Mouse (Mus musculus): ENCODE measurements around the gene Hnrnpm. TPM values are rescaled to one million over a fixed set of nuclear protein-coding genes. Genes with fewer than 3 reads are reported as not detected.

Hnrnpm gene
- total RNA-seq, 2 experiments from 2014 or later, result 520 to 697 TPM

- ATAC-seq (replicated peaks; ENCODE audit: low FRiP score, poor library complexity, severe bottlenecking), result no peak
These were observed 79.4 kb downstream of the Hnrnpm start for GRCm38 (mm10) chr17:33607273-33607672.

DNA sequence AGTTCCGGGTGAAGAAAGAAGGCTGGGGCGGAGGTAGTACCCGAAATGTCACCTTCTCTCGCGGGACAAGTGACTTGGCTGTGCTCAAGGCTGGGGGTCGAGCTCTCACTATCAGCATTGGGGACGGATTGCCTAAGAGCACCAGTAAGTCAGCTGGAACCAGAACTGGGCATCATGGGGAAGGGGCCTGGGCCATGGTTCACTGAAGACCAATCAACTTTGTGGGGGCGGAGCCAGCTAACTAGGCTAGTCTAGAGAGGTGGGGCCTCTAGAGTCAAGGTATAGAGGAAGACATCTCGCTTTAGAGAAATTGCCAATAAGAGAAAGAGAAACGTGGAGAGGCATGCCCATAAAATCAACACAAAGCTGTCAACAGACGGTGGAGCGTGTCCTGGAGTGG lies 84.7 kb downstream of the Hnrnpm start:
- ATAC-seq (replicated peaks; ENCODE audit: low FRiP score, poor library complexity, severe bottlenecking), result no peak

GRCm38 (mm10) chr17:33600831-33601230 lies 85.8 kb downstream of the Hnrnpm start:
- ATAC-seq (replicated peaks; ENCODE audit: low FRiP score, poor library complexity, severe bottlenecking), result no peak

DNA sequence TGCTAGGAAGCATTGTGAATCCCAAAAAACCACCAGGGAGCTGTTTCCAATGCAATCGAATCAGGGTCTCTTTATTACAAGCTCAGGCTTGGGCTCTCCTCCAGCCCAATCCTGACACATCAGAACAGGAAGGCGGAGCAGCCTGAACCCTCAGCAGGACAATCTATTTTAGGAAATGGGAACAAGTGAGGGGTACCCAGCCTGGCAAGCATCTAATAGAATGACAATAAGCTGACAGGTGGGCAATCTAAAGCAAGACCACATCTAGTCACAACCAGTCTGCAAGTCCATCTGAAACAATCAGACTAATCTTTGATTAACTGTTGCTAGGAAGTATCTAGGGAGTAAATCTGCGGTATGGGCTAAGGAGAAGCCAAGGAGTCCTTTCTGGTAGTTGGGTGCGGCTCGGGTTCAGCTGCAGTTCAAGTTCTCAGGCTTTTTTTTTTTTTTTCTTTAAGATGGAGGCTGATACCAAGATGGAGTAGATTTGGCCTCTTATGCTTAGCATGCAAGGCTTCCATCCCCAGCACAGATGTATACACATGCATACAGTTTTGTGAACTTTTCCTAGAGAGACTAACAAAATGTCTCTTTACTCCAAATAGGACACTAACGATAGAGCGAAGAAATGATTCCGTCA lies 86.7 kb downstream of the Hnrnpm start:
- ATAC-seq (replicated peaks; ENCODE audit: low FRiP score, poor library complexity, severe bottlenecking), result no peak

DNA sequence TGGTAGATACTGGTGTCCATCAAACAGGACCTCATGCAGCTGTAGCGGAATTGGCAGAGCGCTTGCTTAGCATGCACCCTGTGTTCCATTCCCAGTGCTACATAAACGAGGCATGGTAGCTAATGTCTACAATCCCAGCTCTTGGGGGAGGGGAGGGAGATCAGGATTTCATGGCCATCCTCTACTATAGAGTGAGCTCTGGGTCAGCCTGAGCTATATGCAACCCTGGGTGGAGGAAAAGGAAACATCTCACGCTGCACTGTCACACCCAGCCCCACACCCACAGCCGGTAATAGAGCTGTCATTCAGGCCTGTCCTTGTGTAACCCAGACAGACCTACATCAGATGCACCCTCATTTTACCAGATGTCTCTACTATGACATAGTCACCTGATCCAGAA lies 88.2 kb downstream of the Hnrnpm start:
- no peak for ATAC-seq (replicated peaks; ENCODE audit: low FRiP score, poor library complexity, severe bottlenecking)

DNA sequence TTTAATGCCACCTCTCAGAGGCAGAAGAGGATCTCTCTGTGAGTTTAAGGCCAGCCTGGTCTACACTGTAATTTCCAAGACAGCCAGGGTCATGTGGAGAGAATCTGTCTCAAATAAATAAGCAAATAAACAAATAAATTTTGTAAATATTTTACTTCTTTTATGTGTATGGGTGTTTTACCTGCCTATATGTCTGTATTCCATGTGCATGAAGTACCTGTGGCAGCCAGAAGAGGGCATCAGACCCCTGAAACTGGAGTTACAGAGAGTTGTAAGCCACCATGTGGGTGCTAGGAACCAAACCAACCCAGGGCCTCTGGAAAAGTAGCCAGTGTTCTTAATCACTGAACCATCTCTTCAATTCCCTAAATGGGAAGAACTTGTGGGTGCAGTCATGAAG lies 89.4 kb downstream of the Hnrnpm start:
- no peak for ATAC-seq (replicated peaks; ENCODE audit: low FRiP score, poor library complexity, severe bottlenecking)

Other genes starting within 250 kb of the Hnrnpm start
- 8.8 and 9.4 TPM in 2 replicates for gene Adamts10, start 162.7 kb downstream of the Hnrnpm start, total RNA-seq (2015; ENCODE audit: low replicate concordance)
- 4.2 and 5.6 TPM in 2 replicates for gene Adamts10, start 162.7 kb downstream of the Hnrnpm start, total RNA-seq (2017; ENCODE audit: low replicate concordance)
- gene Myo1f, start 131.2 kb downstream of the Hnrnpm start, total RNA-seq (2015; ENCODE audit: low replicate concordance), result 20.2 and 36.5 TPM in 2 replicates
- 21.4 TPM in 2 replicates for gene Myo1f, start 131.2 kb downstream of the Hnrnpm start, total RNA-seq (2017; ENCODE audit: low replicate concordance)
- gene Zfp414, start 57.8 kb downstream of the Hnrnpm start, total RNA-seq (2015; ENCODE audit: low replicate concordance), result 31.4 and 36.5 TPM in 2 replicates
- gene Zfp414, start 57.8 kb downstream of the Hnrnpm start, total RNA-seq (2017; ENCODE audit: low replicate concordance), result 22.3 and 28.9 TPM in 2 replicates
- 5.4 and 7.6 TPM in 2 replicates for gene Pram1, start 48.8 kb downstream of the Hnrnpm start, total RNA-seq (2015; ENCODE audit: low replicate concordance)
- 5.4 and 12.7 TPM in 2 replicates for gene Pram1, start 48.8 kb downstream of the Hnrnpm start, total RNA-seq (2017; ENCODE audit: low replicate concordance)
- gene March2, start 31.8 kb upstream of the Hnrnpm start, total RNA-seq (2015; ENCODE audit: low replicate concordance), result 409 and 494 TPM in 2 replicates
- gene March2, start 31.8 kb upstream of the Hnrnpm start, total RNA-seq (2017; ENCODE audit: low replicate concordance), result 312 and 414 TPM in 2 replicates
- 59.1 and 87.6 TPM in 2 replicates for gene Rab11b, start 73.7 kb upstream of the Hnrnpm start, total RNA-seq (2015; ENCODE audit: low replicate concordance)
- 42.6 and 46.8 TPM in 2 replicates for gene Rab11b, start 73.7 kb upstream of the Hnrnpm start, total RNA-seq (2017; ENCODE audit: low replicate concordance)
- gene Angptl4, start 95.0 kb upstream of the Hnrnpm start, total RNA-seq (2015; ENCODE audit: low replicate concordance), result 0.36 and 0.84 TPM in 2 replicates
- gene Angptl4, start 95.0 kb upstream of the Hnrnpm start, total RNA-seq (2017; ENCODE audit: low replicate concordance), result 0.77 TPM in 1 of 2 replicates, not detected in the other
- gene Kank3, start 123.7 kb upstream of the Hnrnpm start, total RNA-seq (2015; ENCODE audit: low replicate concordance), result 5.0 TPM in 1 of 2 replicates, not detected in the other
- gene Kank3, start 123.7 kb upstream of the Hnrnpm start, total RNA-seq (2017; ENCODE audit: low replicate concordance), result 2.7 TPM in 1 of 2 replicates, not detected in the other
- 383 and 392 TPM in 2 replicates for gene Rps28, start 137.7 kb upstream of the Hnrnpm start, total RNA-seq (2015; ENCODE audit: low replicate concordance)
- 429 and 508 TPM in 2 replicates for gene Rps28, start 137.7 kb upstream of the Hnrnpm start, total RNA-seq (2017; ENCODE audit: low replicate concordance)
- gene Ndufa7, start 137.7 kb upstream of the Hnrnpm start, total RNA-seq (2015; ENCODE audit: low replicate concordance), result 95.5 and 109 TPM in 2 replicates
- 42.4 and 46.1 TPM in 2 replicates for gene Ndufa7, start 137.7 kb upstream of the Hnrnpm start, total RNA-seq (2017; ENCODE audit: low replicate concordance)
- gene Cd320, start 156.2 kb upstream of the Hnrnpm start, total RNA-seq (2015; ENCODE audit: low replicate concordance), result 2.9 TPM in 1 of 2 replicates, not detected in the other
- 0.39 TPM in 1 of 2 replicates, not detected in the other for gene Cd320, start 156.2 kb upstream of the Hnrnpm start, total RNA-seq (2017; ENCODE audit: low replicate concordance)
- not detected in 2 replicates for gene Gm7029, start 187.0 kb upstream of the Hnrnpm start, total RNA-seq (2015; ENCODE audit: low replicate concordance)
- not detected in 2 replicates for gene Gm7029, start 187.0 kb upstream of the Hnrnpm start, total RNA-seq (2017; ENCODE audit: low replicate concordance)
- gene Kifc1, start 203.8 kb upstream of the Hnrnpm start, total RNA-seq (2015; ENCODE audit: low replicate concordance), result 89.3 and 150 TPM in 2 replicates
- gene Kifc1, start 203.8 kb upstream of the Hnrnpm start, total RNA-seq (2017; ENCODE audit: low replicate concordance), result 479 and 506 TPM in 2 replicates
- gene Platr17, start 218.3 kb upstream of the Hnrnpm start, total RNA-seq (2015; ENCODE audit: low replicate concordance), result not detected in 2 replicates
- not detected in 2 replicates for gene Platr17, start 218.3 kb upstream of the Hnrnpm start, total RNA-seq (2017; ENCODE audit: low replicate concordance)
- 18.0 and 23.9 TPM in 2 replicates for gene Daxx, start 222.6 kb upstream of the Hnrnpm start, total RNA-seq (2015; ENCODE audit: low replicate concordance)
- 23.4 and 29.3 TPM in 2 replicates for gene Daxx, start 222.6 kb upstream of the Hnrnpm start, total RNA-seq (2017; ENCODE audit: low replicate concordance)
- gene Tapbp, start 229.0 kb upstream of the Hnrnpm start, total RNA-seq (2015; ENCODE audit: low replicate concordance), result 86.1 and 88.4 TPM in 2 replicates
- gene Tapbp, start 229.0 kb upstream of the Hnrnpm start, total RNA-seq (2017; ENCODE audit: low replicate concordance), result 88.8 and 97.2 TPM in 2 replicates
- gene Zbtb22, start 229.0 kb upstream of the Hnrnpm start, total RNA-seq (2015; ENCODE audit: low replicate concordance), result 11.7 and 23.8 TPM in 2 replicates
- gene Zbtb22, start 229.0 kb upstream of the Hnrnpm start, total RNA-seq (2017; ENCODE audit: low replicate concordance), result 20.3 and 28.8 TPM in 2 replicates
- 8.6 and 13.4 TPM in 2 replicates for gene Rgl2, start 242.7 kb upstream of the Hnrnpm start, total RNA-seq (2015; ENCODE audit: low replicate concordance)
- gene Rgl2, start 242.7 kb upstream of the Hnrnpm start, total RNA-seq (2017; ENCODE audit: low replicate concordance), result 11.3 and 29.0 TPM in 2 replicates